Mouse (Mus musculus) testis, adult 2 months (tissue): ENCODE results near the gene Lrrc26.

Experiments
- CTCF ChIP-seq: fragments of 200-500 bp; IDR thresholded peaks from 2 replicates; pipeline ENCODE4 v1.5.1; 2012; ENCODE audit warnings: low read depth, mild to moderate bottlenecking, inconsistent platforms, low read length, moderate library complexity; ENCODE audit not compliant: control insufficient read depth, insufficient read depth, insufficient replicate concordance
- POLR2A ChIP-seq: fragments of 200-500 bp; IDR thresholded peaks from 2 replicates; pipeline ENCODE4 v1.6.1; 2012; ENCODE audit warnings: low read depth, mild to moderate bottlenecking, inconsistent platforms, low read length, moderate library complexity; ENCODE audit not compliant: control insufficient read depth

- TF ChIP-seq POLR2A = no peak
- TF ChIP-seq CTCF = no peak
Observed at GRCm38 (mm10) chr2:25331470-25331869, 41.8 kb downstream of the Lrrc26 start.
